Mouse (Mus musculus) hindbrain, embryonic 16.5 days (tissue): ENCODE data around the gene Itgb3bp. TPM values are rescaled to one million over a fixed set of nuclear protein-coding genes. Genes with fewer than 3 reads are reported as not detected.

Source experiments
- ATAC-seq: fragments of 200-750 bp; cut with Nextera tagmentation; 2 replicates; pipeline ENCODE4 v1.8.0; 2017; ENCODE audit warnings: moderate TSS enrichment, moderate library complexity
- H3K27ac ChIP-seq: fragments of 300-500 bp; sonication (generic); 2 replicates; pipeline ENCODE4 v1.5.1; 2014; ENCODE audit warnings: low read depth, mild to moderate bottlenecking, control low read depth, low read length, moderate library complexity
- H3K27me3 ChIP-seq: fragments of 300-500 bp; sonication (generic); replicated peaks from 2 replicates; pipeline ENCODE4 v1.6.1; 2014; ENCODE audit warnings: low read length; ENCODE audit not compliant: control insufficient read depth, insufficient read depth
- H3K36me3 ChIP-seq: fragments of 300-500 bp; sonication (generic); 2 replicates; pipeline ENCODE4 v1.6.1; 2014; ENCODE audit warnings: mild to moderate bottlenecking, low read length, moderate library complexity, mixed read lengths; ENCODE audit not compliant: control insufficient read depth, insufficient read depth
- H3K4me1 ChIP-seq: fragments of 300-500 bp; sonication (generic); 2 replicates; pipeline ENCODE4 v1.6.1; 2014; ENCODE audit warnings: low read depth, low read length; ENCODE audit not compliant: control insufficient read depth, insufficient read depth
- H3K4me2 ChIP-seq: fragments of 300-500 bp; sonication (generic); 2 replicates; pipeline ENCODE4 v1.6.1; 2014; ENCODE audit warnings: mild to moderate bottlenecking, low read length, control low read depth, moderate library complexity
- H3K4me3 ChIP-seq: fragments of 300-500 bp; sonication (generic); 2 replicates; pipeline ENCODE4 v1.5.1; 2014; ENCODE audit warnings: mild to moderate bottlenecking, low read length, control low read depth, moderate library complexity
- H3K9ac ChIP-seq: fragments of 300-500 bp; sonication (generic); 2 replicates; pipeline ENCODE4 v1.6.1; 2014; ENCODE audit warnings: low read depth, mild to moderate bottlenecking, control low read depth, low read length, moderate library complexity
- H3K9me3 ChIP-seq: fragments of 300-500 bp; sonication (generic); 2 replicates; pipeline ENCODE4 v1.6.1; 2014; ENCODE audit warnings: mild to moderate bottlenecking, low read length, moderate library complexity; ENCODE audit not compliant: control insufficient read depth
- WGBS: fragments of 180-500 bp; shearing (Covaris S2); extraction: QIAGEN DNeasy Blood & Tissue Kit; methylation state at CpG from one replicate; pipeline ENCODE4 v1.1.7; 2014; 5-methylcytosine and 5-hydroxymethylcytosine counted together
- polyA plus RNA-seq: library from polyadenylated mRNA; unstranded; fragments of >200 nt; fragmentation: Nextera tagmentation; extraction: Ambion mirVana; gene quantifications from 2 replicates; pipeline ENCODE4 v1.2.1, GENCODE M21; 2015

Itgb3bp gene
- polyA plus RNA-seq, 1 experiment from 2014 or later: 12.1 TPM

DNA sequence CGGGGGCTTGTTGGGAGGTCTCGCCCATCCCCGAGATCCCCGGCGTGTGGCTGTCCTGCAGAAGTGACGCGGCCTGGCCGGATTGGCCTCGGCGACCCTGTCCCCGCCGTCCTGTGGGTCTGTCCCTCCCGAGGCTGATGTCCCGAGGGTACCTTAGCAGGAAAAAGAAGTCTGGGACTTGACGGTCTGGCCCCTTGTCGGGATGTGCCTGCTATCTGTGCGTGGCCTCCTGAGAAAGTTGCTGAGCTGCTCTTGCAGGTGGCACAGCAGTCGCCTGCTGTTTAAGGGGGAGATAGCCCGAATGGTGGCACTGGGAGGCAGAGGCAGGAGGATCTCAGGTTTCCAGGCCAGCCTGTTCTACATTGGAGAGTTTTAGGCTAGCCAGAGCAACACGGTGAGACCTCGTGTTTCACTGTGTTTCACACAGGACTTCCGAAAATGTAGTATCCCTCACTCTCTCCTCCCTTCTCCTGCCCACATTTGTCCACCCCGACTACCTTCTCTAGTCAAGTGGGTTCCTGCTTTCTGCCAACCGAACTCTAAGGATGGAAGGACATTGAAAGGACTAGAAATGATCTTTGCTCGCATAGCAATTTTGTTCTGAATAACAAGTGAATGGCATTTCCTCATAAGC lies 213.7 kb downstream of the Itgb3bp start:
- H3K27ac ChIP-seq: peak overlapping the region; percentile 69
- H3K36me3 ChIP-seq: no peaks in the 10 kb centered on the region; the same call in 1 of the 2 replicates
- peak overlapping the region; percentile 86 for H3K9ac ChIP-seq
- H3K4me2 ChIP-seq: peak overlapping the region; percentile 90
- peak overlapping the region; percentile 77 for H3K4me3 ChIP-seq
- ATAC-seq: no peak
- H3K27me3 ChIP-seq: no peaks in the 10 kb centered on the region
- no peaks in the 10 kb centered on the region for H3K9me3 ChIP-seq
- no peaks in the 10 kb centered on the region; the same call in 1 of the 2 replicates for H3K4me1 ChIP-seq
- 25% methylated on average over 25 of the region's 25 CpGs for WGBS

Other genes starting within 250 kb of the Itgb3bp start
- 12.0 and 13.8 TPM in 2 replicates for gene Alg6, start 214.1 kb downstream of the Itgb3bp start, polyA plus RNA-seq
- gene Efcab7, start 100.6 kb downstream of the Itgb3bp start, polyA plus RNA-seq: 11.8 and 13.4 TPM in 2 replicates
- gene Pgm1, start 399 bp downstream of the Itgb3bp start, polyA plus RNA-seq: 108 and 119 TPM in 2 replicates
- gene Ror1, start 166.0 kb upstream of the Itgb3bp start, polyA plus RNA-seq: 1.5 TPM in 2 replicates